Comparison of ENCODE assay signal across 7 mouse cellular contexts in genomic region chr4:154636053-154636433, GRCm38 (mm10). TPM values are rescaled to one million over a fixed set of nuclear protein-coding genes. Genes with fewer than 3 reads are reported as not detected.
DNase-seq lines count a peak whose midpoint lies in the region; ATAC-seq and TF ChIP-seq lines count a peak whose summit lies in the region.

No protein-coding gene starts in this region.

- H3K4me1 ChIP-seq in spleen, adult 2 months (ENCODE audit: control insufficient read depth, insufficient read depth, insufficient read length): peaks cover 2% of the 10 kb centered on the region; the same call in 1 of the 2 replicates
- H3K4me1 ChIP-seq in forebrain, embryonic 13.5 days: peaks cover 88% of the 10 kb centered on the region
- H3K4me1 ChIP-seq in intestine, embryonic 15.5 days (replicated peaks): peaks cover 25% of the 10 kb centered on the region
- H3K4me1 ChIP-seq in stomach, embryonic 15.5 days: peaks cover 17% of the 10 kb centered on the region; the same call in 1 of the 2 replicates

- TF ChIP-seq POLR2A in spleen, adult 2 months (IDR thresholded peaks at IDR 0.05; ENCODE audit: low read depth, low read length): no peak

- no peak for TF ChIP-seq CTCF in spleen, adult 2 months (IDR thresholded peaks at IDR 0.05; ENCODE audit: extremely low read depth, insufficient read depth, insufficient read length, insufficient replicate concordance)

- no peak for DNase-seq in spleen, adult 2 months (ENCODE audit: low read depth in 1 of 2, low spot score in 2 of 2)
- DNase-seq in spleen, adult 18-20 months: no peak
- DNase-seq in lung, adult 18-20 months: peak; percentile 65 to 71
- no peak for DNase-seq in cerebellum, adult 9-11 months

- H3K36me3 ChIP-seq in spleen, adult 2 months (ENCODE audit: control insufficient read depth, insufficient read depth, low read length): no peaks in the 10 kb centered on the region
- no peaks in the 10 kb centered on the region for H3K36me3 ChIP-seq in forebrain, embryonic 13.5 days (ENCODE audit: poor library complexity, severe bottlenecking)
- no peaks in the 10 kb centered on the region for H3K36me3 ChIP-seq in intestine, embryonic 15.5 days
- H3K36me3 ChIP-seq in stomach, embryonic 15.5 days: no peaks in the 10 kb centered on the region

- peaks cover 22% of the 10 kb centered on the region for H3K27me3 ChIP-seq in spleen, adult 2 months (ENCODE audit: control insufficient read depth, insufficient read depth, low read length)
- peaks cover 61% of the 10 kb centered on the region for H3K27me3 ChIP-seq in forebrain, embryonic 13.5 days
- H3K27me3 ChIP-seq in intestine, embryonic 15.5 days (replicated peaks): peaks cover 77% of the 10 kb centered on the region
- peaks cover 79% of the 10 kb centered on the region for H3K27me3 ChIP-seq in stomach, embryonic 15.5 days (replicated peaks)

- peak; percentile 58 for ATAC-seq in forebrain, embryonic 13.5 days
- ATAC-seq in intestine, embryonic 15.5 days: peak; percentile 67
- ATAC-seq in stomach, embryonic 15.5 days (ENCODE audit: insufficient read depth, low FRiP score, low read depth): peak; percentile 46

- peak overlapping the region; percentile 88 for H3K4me2 ChIP-seq in forebrain, embryonic 13.5 days
- peak overlapping the region; percentile 95 for H3K4me2 ChIP-seq in intestine, embryonic 15.5 days (replicated peaks)
- peak overlapping the region; percentile 91 for H3K4me2 ChIP-seq in stomach, embryonic 15.5 days

- no peaks in the 10 kb centered on the region for H3K9me3 ChIP-seq in forebrain, embryonic 13.5 days (replicated peaks)
- H3K9me3 ChIP-seq in intestine, embryonic 15.5 days: no peaks in the 10 kb centered on the region
- no peaks in the 10 kb centered on the region for H3K9me3 ChIP-seq in stomach, embryonic 15.5 days

- WGBS in spleen, adult 2 months: 3% methylated on average over 26 of the region's 30 CpGs
- under 1% methylated on average over 18 of the region's 30 CpGs for WGBS in forebrain, embryonic 13.5 days
- WGBS in intestine, embryonic 15.5 days: under 1% methylated on average over 28 of the region's 30 CpGs
- under 1% methylated on average over 30 of the region's 30 CpGs for WGBS in stomach, embryonic 15.5 days

- H3K27ac ChIP-seq in spleen, adult 2 months (ENCODE audit: insufficient read depth, low read length): no peak overlapping the region
- peak overlapping the region; percentile 95 for H3K27ac ChIP-seq in forebrain, embryonic 13.5 days
- peak overlapping the region; percentile 83 for H3K27ac ChIP-seq in intestine, embryonic 15.5 days
- peak overlapping the region; percentile 92 for H3K27ac ChIP-seq in stomach, embryonic 15.5 days

- H3K4me3 ChIP-seq in spleen, adult 2 months (ENCODE audit: extremely low read depth, insufficient read depth, insufficient read length): peak overlapping the region; percentile 47
- H3K4me3 ChIP-seq in forebrain, embryonic 13.5 days: peak overlapping the region; percentile 80
- peak overlapping the region; percentile 68 for H3K4me3 ChIP-seq in intestine, embryonic 15.5 days (replicated peaks)
- peak overlapping the region; percentile 60 for H3K4me3 ChIP-seq in stomach, embryonic 15.5 days (replicated peaks)

- H3K9ac ChIP-seq in forebrain, embryonic 13.5 days: peak overlapping the region; percentile 98
- peak overlapping the region; percentile 74 for H3K9ac ChIP-seq in intestine, embryonic 15.5 days
- peak overlapping the region; percentile 67 for H3K9ac ChIP-seq in stomach, embryonic 15.5 days

RNA-seq across cellular contexts. Expression of gene Prdm16, which starts 0.6 kb away (rescaled TPM):
- polyA plus RNA-seq in spleen, adult 2 months (2012; rRNA removed): 2.0 and 4.0 TPM in 2 replicates
- polyA plus RNA-seq in forebrain, embryonic 13.5 days (2015; fragmentation: Nextera tagmentation; extraction: Ambion mirVana): 37.6 and 41.3 TPM in 2 replicates
- polyA plus RNA-seq in intestine, embryonic 15.5 days (2015; fragmentation: Nextera tagmentation; extraction: Ambion mirVana): 16.4 and 17.7 TPM in 2 replicates
- polyA plus RNA-seq in stomach, embryonic 15.5 days (2015; fragmentation: Nextera tagmentation; extraction: Ambion mirVana): 20.8 and 23.9 TPM in 2 replicates

RNA-seq across cellular contexts. Expression of gene Actrt2, which starts 31.6 kb away (rescaled TPM):
- not detected in 2 replicates for polyA plus RNA-seq in spleen, adult 2 months (2012; rRNA removed)
- not detected in 2 replicates for polyA plus RNA-seq in forebrain, embryonic 13.5 days (2015; fragmentation: Nextera tagmentation; extraction: Ambion mirVana)
- not detected in 2 replicates for polyA plus RNA-seq in intestine, embryonic 15.5 days (2015; fragmentation: Nextera tagmentation; extraction: Ambion mirVana)
- not detected in 2 replicates for polyA plus RNA-seq in stomach, embryonic 15.5 days (2015; fragmentation: Nextera tagmentation; extraction: Ambion mirVana)

Comparison
In these comparisons a context has a peak if more than half of its experiments do, and no peak if none do; other contexts are left out.
1. DNase-seq: peak in lung, adult 18-20 months (2 of 2); none in spleen, adult 2 months (0 of 2), spleen, adult 18-20 months (0 of 2) and cerebellum, adult 9-11 months (single experiment).
2. Peak in every context shown above with its lines, with median percentiles within 50 percentile points of each other: H3K4me3 ChIP-seq, ATAC-seq, H3K4me2 ChIP-seq and H3K9ac ChIP-seq.